Mouse (Mus musculus): ENCODE measurements around the gene Ccdc88c.

DNA sequence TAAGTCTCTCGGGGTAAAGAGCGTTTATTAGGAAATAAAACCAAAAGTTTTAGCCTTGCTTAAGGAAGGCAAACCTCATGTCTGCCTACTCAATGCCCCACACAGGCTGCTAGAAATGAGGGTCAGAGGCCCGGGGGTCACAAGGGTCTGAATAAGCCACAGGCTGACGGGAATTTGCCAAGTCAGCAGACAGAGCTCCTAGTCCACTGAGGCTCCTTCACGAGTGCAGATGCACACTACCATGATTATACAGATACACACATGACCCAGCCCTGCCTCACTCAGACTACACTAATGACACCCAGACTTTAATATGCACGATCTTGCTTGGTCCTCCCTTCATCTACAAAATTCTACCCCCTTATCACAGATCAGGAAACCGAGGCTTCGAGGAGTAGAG lies 4.0 kb downstream of the Ccdc88c start:
- TF ChIP-seq CTCF (IDR thresholded peaks at IDR 0.05; ENCODE audit: low read depth) = no peak
- TF ChIP-seq EP300 (IDR thresholded peaks at IDR 0.05; ENCODE audit: low read depth) = no peak

All from liver, embryonic 14.5 days (tissue).